Mouse (Mus musculus): Measurements from ENCODE around the gene Gm20388.

GRCm38 (mm10) chr8:120709176-120709575 is 798.5 kb downstream of the Gm20388 start:
- TF ChIP-seq POLR2A (IDR thresholded peaks at IDR 0.05; ENCODE audit: borderline replicate concordance, extremely low read depth, insufficient read depth, insufficient read length, poor library complexity, severe bottlenecking) = no peak
- no peak for TF ChIP-seq CTCF (IDR thresholded peaks at IDR 0.05; ENCODE audit: borderline replicate concordance, extremely low read depth, insufficient read depth, insufficient read length)

Measured in brain, embryonic 14.5 days (tissue).